Mouse (Mus musculus) lung, postnatal 4 days (tissue): ENCODE measurements at regions not wholly inside any gene's neighbourhood (a gene's known extent, or its start where the extent isn't known, plus 50 kb on each side); places are given as distances from the start of the nearest gene placed in this dataset.
"Not testable (repeated sequence)": the region's sequence is repeated elsewhere in the genome, so short reads cannot be mapped to it uniquely, and the experiment has no call there.

Experiments used
- DNase-seq, 2 experiments: peaks; one replicate each; pipeline ENCODE4 v3.0.0; 2021

DNA sequence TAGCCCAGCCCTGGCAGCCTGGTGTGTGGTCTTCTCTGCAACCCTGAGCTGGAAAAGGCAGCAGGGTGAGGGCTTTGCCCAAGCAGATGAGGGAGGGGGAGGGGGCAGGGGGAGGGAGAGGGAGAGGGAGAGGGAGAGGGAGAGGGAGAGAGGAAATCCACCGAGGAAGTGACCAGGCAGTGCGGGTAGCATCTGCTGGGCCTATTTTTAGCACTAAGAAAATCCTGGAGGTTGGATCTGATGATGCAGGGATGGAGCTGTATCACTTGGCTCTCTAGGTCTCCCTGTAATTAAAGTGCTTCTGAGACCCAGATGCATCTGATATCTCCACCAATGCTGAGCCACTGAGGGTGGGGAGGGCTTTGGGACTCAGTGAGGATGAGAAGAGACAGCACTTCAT lies 61.2 kb upstream of the Atxn1 start:
- DNase-seq: no peak

- DNase-seq: no peak
These were observed 58.8 kb upstream of the Atxn1 start for GRCm38 (mm10) chr13:46023630-46024041.

GRCm38 (mm10) chr13:46023187-46023586 lies 58.4 kb upstream of the Atxn1 start:
- no peak for DNase-seq

DNA sequence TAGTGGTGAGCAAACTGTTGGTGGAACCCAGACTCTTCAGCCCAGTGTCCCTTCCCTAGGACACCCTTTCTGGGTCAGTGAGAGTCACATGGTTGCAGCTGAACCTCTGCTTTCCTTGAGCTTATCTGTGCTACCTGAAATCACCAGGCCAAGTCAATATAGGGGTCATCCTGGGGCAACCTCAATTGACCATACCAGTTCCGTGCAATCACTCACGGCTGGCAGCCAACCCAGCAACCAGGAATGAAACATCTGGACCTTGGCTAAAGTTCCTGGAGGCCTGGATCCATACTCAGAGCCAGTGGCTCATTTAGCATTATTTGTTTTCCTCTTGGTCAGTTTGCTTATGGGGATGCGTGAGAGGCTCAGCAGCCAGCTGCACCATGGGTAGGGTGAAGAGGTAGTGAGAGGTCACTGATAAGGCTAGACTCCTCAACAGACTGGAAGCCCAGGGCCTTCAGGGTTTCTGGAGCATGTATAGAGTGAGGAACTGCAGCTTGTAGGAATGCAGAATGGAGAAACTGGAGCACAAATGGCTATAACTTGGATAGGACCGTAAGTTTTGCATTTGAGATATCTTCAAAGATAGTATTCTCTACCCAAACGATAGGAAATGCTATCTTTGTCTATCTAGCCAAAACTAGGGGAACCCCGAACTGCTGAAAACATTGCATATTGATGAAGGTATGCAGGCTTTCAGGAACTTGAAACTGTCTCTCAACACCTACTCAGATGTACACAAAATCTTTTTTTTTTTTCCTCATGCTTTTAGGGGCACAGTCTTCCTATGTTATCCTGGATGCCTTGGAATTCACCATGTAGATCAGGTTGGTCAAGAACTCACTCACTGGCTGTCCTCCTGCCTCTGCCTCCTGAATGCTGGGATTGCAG lies 56.4 kb upstream of the Atxn1 start:
- DNase-seq: no peak

DNA sequence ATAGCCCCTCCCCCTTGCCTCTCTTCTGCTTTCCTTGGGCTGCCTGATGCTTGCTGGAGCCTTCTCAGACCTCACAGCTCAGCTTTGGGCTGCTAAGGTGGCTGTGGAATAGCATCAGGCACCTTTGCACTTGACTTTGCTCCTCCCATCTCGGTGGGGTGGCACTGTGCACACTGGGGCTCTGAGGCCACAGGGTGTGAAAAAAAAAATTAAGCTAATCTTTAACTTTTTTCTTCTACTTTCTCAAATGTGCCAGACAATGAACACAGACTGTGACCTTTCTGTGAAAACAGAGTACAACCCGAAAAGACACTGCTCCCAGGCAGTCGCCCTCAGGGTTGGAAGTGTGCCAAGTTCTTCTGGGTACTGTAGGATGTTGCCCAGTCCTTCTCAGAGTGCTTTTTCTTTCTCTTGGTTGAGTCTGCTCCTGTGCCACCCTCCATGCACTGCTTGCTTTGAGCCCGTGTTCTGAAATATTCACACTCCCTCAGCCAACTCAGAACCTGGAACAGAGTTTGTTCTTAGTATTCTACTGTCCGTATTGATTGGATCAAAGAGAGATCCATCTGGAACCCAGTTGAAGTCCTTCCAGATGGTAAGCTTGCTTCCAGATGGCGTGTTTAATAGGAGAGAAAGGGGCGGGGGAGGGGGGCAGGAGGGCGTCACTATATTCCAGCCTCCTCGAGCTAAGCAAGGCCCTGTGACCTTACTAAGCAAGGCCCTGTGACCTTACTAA lies 54.8 kb upstream of the Atxn1 start:
- DNase-seq: peak in 1 of 2 experiments; percentile 6

- no peak for DNase-seq
These were observed 54.2 kb upstream of the Atxn1 start for GRCm38 (mm10) chr13:46018903-46019430.

DNA sequence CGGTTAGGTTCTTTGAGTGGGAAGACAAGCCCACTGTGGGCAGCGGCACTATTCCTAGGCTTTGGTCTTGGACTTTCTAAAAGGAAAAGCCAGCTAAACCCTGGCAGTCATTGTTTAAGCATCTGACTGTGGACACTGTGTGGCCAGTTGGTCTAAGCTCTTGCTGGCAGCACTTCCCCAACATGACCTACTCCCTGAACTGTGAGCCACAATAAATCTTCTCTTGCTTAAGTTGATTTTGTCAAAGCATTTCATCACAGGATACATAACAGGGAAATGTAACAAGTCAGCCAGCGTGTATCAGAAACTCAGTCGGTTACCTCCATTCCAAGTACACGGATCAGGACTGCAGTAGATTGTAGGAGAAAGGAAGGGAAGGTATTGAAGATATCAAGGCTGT lies 52.9 kb upstream of the Atxn1 start:
- DNase-seq: no peak

- not testable (repeated sequence) for DNase-seq
These were observed 52.2 kb upstream of the Atxn1 start for GRCm38 (mm10) chr13:46017011-46017410.

GRCm38 (mm10) chr13:46015231-46015630 lies 50.4 kb upstream of the Atxn1 start:
- no peak for DNase-seq

- DNase-seq: no peak
These were observed 49.8 kb upstream of the Atxn1 start for GRCm38 (mm10) chr13:46014637-46015036.
